Mouse (Mus musculus): Measurements from ENCODE around the gene Olfr1386.
"Not testable (repeated sequence)": the region's sequence is repeated elsewhere in the genome, so short reads cannot be mapped to it uniquely, and the experiment has no call there.

- TF ChIP-seq POLR2A (IDR thresholded peaks at IDR 0.05; ENCODE audit: low read depth, low read length); CTCF (conservative IDR thresholded peaks at IDR 0.05; ENCODE audit: insufficient read depth, insufficient read length, low read depth, low read length): not testable (repeated sequence)
Observed at GRCm38 (mm10) chr11:49488770-49489169, 23.9 kb downstream of the Olfr1386 start, which contains the start of gene Olfr1385.

Measured in kidney, adult 2 months (tissue).